Mouse (Mus musculus): ENCODE results near the gene Hist2h2ab. TPM values are rescaled to one million over a fixed set of nuclear protein-coding genes. Genes with fewer than 3 reads are reported as not detected.
A peak's percentile ranks its signal among the peaks of the same experiment; 100 is the strongest.

Gene Hist2h2ab
- polyA plus RNA-seq, 1 experiment: 3.0 TPM

DNA sequence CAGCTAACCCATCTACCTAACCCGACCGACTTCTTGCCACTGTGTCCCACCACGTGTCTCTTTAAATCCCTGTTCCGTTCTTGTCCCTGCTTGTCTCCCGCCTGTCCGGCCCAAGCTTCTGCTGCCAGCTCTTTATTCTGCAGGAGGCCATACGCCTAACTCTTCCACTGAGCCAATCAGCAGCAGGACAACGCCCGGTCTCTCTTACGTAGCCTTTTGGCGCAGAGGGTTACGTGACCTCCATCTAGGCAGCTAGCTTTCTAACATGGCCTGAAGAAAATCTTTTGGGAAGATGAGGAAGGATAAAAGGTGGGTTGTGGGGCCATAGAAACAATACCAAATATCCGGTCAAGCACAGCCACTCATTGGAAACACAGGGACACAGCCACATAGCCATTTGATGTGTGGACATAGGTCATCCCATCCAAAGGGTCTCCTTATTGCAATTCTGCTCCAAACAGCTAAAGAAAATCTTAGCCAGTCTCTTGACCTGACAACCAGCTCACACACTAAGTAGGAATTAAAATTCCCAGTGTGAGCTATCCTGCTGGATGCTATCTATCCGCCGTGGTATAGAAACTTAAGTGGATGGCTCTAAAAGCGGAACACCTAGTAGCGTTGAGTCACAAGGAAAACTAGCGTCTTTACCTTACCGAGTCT lies 42.7 kb downstream of the Hist2h2ab start:
- Histone ChIP-seq H3K27ac (ENCODE audit: insufficient read depth, low read length) (peak overlapping the region; percentile 96), H3K36me3 (ENCODE audit: control insufficient read depth, insufficient read depth, low read length) (no peaks in the 10 kb centered on the region), H3K4me3 (ENCODE audit: extremely low read depth, insufficient read depth, insufficient read length) (peak overlapping the region; percentile 76), H3K27me3 (ENCODE audit: control insufficient read depth, insufficient read depth, low read length) (no peaks in the 10 kb centered on the region), H3K4me1 (ENCODE audit: control insufficient read depth, insufficient read depth, insufficient read length) (peaks cover 4% of the 10 kb centered on the region; the same call in 1 of the 2 replicates)
- DNase-seq (ENCODE audit: low read depth in 1 of 2, low spot score in 2 of 2): peak; percentile 68 to 71
- peak; percentile 11; the same call in 1 of the 2 replicates for TF ChIP-seq POLR2A (IDR thresholded peaks at IDR 0.05; ENCODE audit: low read depth, low read length)
- TF ChIP-seq CTCF (IDR thresholded peaks at IDR 0.05; ENCODE audit: extremely low read depth, insufficient read depth, insufficient read length, insufficient replicate concordance): no peak
- WGBS: under 1% methylated on average over 19 of the region's 19 CpGs

DNA sequence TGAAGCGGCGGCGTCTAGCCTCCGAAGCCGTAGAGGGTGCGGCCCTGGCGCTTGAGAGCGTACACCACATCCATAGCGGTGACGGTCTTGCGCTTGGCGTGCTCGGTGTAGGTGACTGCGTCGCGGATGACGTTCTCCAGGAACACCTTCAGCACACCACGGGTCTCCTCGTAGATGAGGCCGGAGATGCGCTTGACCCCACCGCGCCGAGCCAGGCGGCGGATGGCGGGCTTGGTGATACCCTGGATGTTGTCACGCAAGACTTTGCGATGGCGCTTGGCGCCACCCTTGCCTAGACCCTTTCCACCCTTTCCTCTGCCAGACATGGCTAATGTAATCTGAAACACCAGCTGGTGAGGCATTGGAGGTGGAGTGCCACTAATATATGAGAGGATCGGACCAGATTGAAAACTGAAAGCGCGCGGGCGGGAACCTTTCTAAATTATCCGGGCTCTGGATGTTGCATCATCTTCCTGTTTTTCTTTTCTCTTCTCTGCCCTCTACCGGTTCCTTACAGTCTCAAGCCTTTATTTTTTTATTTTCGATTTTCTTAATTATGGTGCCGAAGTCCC lies 43.4 kb downstream of the Hist2h2ab start, which contains the start of gene Hist2h4:
Gene Hist2h4, minus strand, starts transcription at position 333 of the 572 bp plus-strand sequence.
- 1% methylated on average over 40 of the region's 40 CpGs for WGBS
- Histone ChIP-seq H3K27ac (ENCODE audit: insufficient read depth, low read length) (peak within 1 kb of the TSS; percentile 100), H3K4me1 (ENCODE audit: control insufficient read depth, insufficient read depth, insufficient read length) (peaks cover 6% of the 10 kb centered on the region; the same call in 1 of the 2 replicates), H3K36me3 (ENCODE audit: control insufficient read depth, insufficient read depth, low read length) (no peaks in the 10 kb centered on the region), H3K27me3 (ENCODE audit: control insufficient read depth, insufficient read depth, low read length) (no peaks in the 10 kb centered on the region), H3K4me3 (ENCODE audit: extremely low read depth, insufficient read depth, insufficient read length) (peak within 1 kb of the TSS; percentile 76)
- DNase-seq (ENCODE audit: low read depth in 1 of 2, low spot score in 2 of 2): peak; percentile 89 to 92
- TF ChIP-seq POLR2A (IDR thresholded peaks at IDR 0.05; ENCODE audit: low read depth, low read length): peak; percentile 100
- no peak for TF ChIP-seq CTCF (IDR thresholded peaks at IDR 0.05; ENCODE audit: extremely low read depth, insufficient read depth, insufficient read length, insufficient replicate concordance)

DNA sequence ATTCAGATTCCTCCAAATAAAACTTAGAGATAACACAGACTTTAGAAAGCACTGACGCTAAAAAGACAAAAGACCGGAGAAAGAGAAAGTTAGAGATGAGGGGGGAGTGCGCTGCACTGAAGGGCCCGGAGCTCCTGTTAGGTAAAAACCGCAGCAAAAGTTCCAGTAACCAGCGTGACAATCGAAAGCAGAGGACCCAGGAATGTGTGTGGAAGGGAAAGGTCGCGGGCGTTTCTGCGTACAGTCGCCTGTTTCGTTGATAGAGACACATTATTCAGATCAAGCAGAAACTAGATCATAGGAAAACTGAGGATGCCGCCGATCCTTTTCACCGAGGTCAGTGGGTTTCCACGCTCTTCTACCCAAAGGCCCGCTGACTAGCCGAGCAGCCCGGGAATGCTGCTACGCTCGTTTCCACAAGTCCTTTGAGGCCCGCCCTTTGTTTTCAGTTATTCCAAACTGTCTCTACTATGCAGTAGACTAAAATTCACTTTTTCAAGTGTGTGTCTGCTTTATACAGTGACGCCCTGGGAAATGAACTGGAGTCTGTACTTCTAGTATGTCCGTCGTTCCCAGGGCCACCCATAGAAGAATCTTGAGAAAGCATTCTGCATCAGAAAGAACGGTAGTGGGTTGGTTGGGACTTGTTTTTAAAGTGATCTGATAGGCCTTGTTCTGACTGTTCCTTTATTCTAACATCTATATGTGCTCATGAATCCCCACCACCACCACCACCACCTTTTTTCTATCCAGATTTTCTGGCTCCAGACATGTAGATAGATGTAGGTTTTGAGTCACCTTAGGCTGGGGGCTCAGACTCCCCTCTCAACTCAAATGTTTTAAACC lies 44.1 kb downstream of the Hist2h2ab start:
- Histone ChIP-seq H3K36me3 (ENCODE audit: control insufficient read depth, insufficient read depth, low read length) (no peaks in the 10 kb centered on the region), H3K27ac (ENCODE audit: insufficient read depth, low read length) (peak overlapping the region; percentile 100), H3K27me3 (ENCODE audit: control insufficient read depth, insufficient read depth, low read length) (no peaks in the 10 kb centered on the region), H3K4me3 (ENCODE audit: extremely low read depth, insufficient read depth, insufficient read length) (peak overlapping the region; percentile 76), H3K4me1 (ENCODE audit: control insufficient read depth, insufficient read depth, insufficient read length) (peaks cover 7% of the 10 kb centered on the region; the same call in 1 of the 2 replicates)
- TF ChIP-seq POLR2A (IDR thresholded peaks at IDR 0.05; ENCODE audit: low read depth, low read length) (no peak), CTCF (IDR thresholded peaks at IDR 0.05; ENCODE audit: extremely low read depth, insufficient read depth, insufficient read length, insufficient replicate concordance) (no peak)
- peak in 1 of 2 experiments; percentile 44 for DNase-seq (ENCODE audit: low read depth in 1 of 2, low spot score in 2 of 2)
- WGBS: 1% methylated on average over 27 of the region's 27 CpGs

DNA sequence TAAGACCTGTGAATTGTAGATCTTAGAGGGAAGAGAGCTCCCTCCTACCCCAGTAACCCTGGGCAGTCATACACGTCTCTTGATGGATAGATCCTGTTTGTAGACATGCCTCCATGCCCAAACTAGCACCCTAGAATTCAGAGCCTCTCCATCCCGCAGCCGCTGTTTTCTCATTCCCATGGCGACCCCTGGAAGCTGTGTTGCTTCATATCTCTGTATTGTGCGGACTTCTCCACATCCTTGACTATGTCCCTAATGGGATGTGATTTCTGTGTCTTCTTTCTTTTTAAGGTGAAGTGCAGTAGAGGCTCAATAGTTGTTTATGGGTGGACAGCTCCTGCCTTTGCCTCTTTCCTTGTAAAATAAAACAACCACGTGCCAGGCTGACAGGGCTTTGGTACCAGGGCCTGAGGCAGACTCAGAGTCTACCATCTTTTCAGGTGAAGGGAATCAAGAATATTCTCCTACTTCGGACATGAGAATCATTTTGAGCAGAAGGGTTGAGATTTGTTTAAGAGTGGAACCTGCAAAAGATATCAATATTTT lies 44.8 kb downstream of the Hist2h2ab start:
- Histone ChIP-seq H3K4me1 (ENCODE audit: control insufficient read depth, insufficient read depth, insufficient read length) (peaks cover 7% of the 10 kb centered on the region; the same call in 1 of the 2 replicates), H3K27ac (ENCODE audit: insufficient read depth, low read length) (peak overlapping the region; percentile 100), H3K36me3 (ENCODE audit: control insufficient read depth, insufficient read depth, low read length) (no peaks in the 10 kb centered on the region), H3K27me3 (ENCODE audit: control insufficient read depth, insufficient read depth, low read length) (no peaks in the 10 kb centered on the region), H3K4me3 (ENCODE audit: extremely low read depth, insufficient read depth, insufficient read length) (no peak overlapping the region)
- TF ChIP-seq POLR2A (IDR thresholded peaks at IDR 0.05; ENCODE audit: low read depth, low read length): no peak
- no peak for TF ChIP-seq CTCF (IDR thresholded peaks at IDR 0.05; ENCODE audit: extremely low read depth, insufficient read depth, insufficient read length, insufficient replicate concordance)
- 66% methylated on average over 7 of the region's 7 CpGs for WGBS
- DNase-seq (ENCODE audit: low read depth in 1 of 2, low spot score in 2 of 2): no peak

DNA sequence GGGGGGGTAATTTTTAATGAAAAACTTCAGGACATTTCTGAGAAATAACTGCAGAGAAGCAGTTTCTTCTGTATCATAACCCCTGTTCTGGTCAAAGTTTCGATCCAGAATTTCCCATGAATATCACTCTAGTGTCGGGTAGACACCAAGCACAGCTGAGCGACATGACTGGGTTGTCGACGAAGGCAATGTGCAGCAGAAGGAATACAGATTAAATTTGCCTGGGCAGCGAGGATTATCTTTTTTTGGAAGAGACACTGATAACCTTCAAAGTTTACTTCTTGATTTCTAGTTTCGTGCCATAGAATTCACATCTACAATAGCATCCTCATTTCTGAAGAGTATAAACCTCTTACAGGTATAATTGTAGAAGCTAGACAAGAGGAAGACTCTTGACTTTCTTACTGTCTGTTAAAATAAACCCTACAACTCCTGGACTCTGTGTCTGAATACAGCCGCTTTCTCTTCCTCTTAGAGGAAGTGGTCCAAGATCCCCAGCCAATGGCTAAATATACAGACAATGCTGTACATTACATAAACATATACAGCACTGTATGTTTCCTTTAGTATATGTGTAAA lies 46.6 kb downstream of the Hist2h2ab start:
- TF ChIP-seq POLR2A (IDR thresholded peaks at IDR 0.05; ENCODE audit: low read depth, low read length): no peak
- no peak for TF ChIP-seq CTCF (IDR thresholded peaks at IDR 0.05; ENCODE audit: extremely low read depth, insufficient read depth, insufficient read length, insufficient replicate concordance)
- H3K27ac ChIP-seq (ENCODE audit: insufficient read depth, low read length): no peak overlapping the region
- no peaks in the 10 kb centered on the region for H3K27me3 ChIP-seq (ENCODE audit: control insufficient read depth, insufficient read depth, low read length)
- H3K4me1 ChIP-seq (ENCODE audit: control insufficient read depth, insufficient read depth, insufficient read length): peaks cover 7% of the 10 kb centered on the region; the same call in 1 of the 2 replicates
- WGBS: 70% methylated on average over 8 of the region's 8 CpGs
- H3K36me3 ChIP-seq (ENCODE audit: control insufficient read depth, insufficient read depth, low read length): no peaks in the 10 kb centered on the region
- no peak for DNase-seq (ENCODE audit: low read depth in 1 of 2, low spot score in 2 of 2)
- no peak overlapping the region for H3K4me3 ChIP-seq (ENCODE audit: extremely low read depth, insufficient read depth, insufficient read length)

DNA sequence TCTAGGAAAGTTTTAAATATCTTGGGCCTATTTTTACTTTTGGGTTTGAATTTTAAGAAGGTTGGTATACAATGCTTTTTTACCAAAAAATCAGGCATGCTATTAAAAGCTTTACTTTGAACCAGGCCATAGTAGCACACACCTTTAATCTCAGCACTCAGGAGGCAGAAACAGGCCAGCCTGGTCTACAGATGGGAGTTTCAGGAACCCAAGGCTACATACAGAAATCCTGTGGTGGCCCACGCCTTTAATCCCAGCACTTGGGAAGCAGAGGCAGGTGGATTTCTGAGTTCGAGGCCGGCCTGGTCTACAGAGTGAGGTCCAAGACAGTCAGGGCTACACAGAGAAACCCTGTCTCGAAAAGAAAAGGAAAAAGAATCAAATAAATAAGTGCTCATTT lies 47.9 kb downstream of the Hist2h2ab start:
- peaks cover 7% of the 10 kb centered on the region; the same call in 1 of the 2 replicates for H3K4me1 ChIP-seq (ENCODE audit: control insufficient read depth, insufficient read depth, insufficient read length)
- H3K4me3 ChIP-seq (ENCODE audit: extremely low read depth, insufficient read depth, insufficient read length): no peak overlapping the region
- no peaks in the 10 kb centered on the region for H3K27me3 ChIP-seq (ENCODE audit: control insufficient read depth, insufficient read depth, low read length)
- 75% methylated on average over 4 of the region's 4 CpGs for WGBS
- H3K27ac ChIP-seq (ENCODE audit: insufficient read depth, low read length): peak overlapping the region; percentile 8; the same call in 1 of the 2 replicates
- H3K36me3 ChIP-seq (ENCODE audit: control insufficient read depth, insufficient read depth, low read length): no peaks in the 10 kb centered on the region
- no peak for DNase-seq (ENCODE audit: low read depth in 1 of 2, low spot score in 2 of 2)
- TF ChIP-seq CTCF (IDR thresholded peaks at IDR 0.05; ENCODE audit: extremely low read depth, insufficient read depth, insufficient read length, insufficient replicate concordance) (no peak), POLR2A (IDR thresholded peaks at IDR 0.05; ENCODE audit: low read depth, low read length) (no peak)

Data from spleen, adult 2 months (tissue).